Mouse (Mus musculus) v-Abl transformed pro-B cells (cell line): ENCODE results near the gene Magea3.
"Not testable (repeated sequence)": the region's sequence is repeated elsewhere in the genome, so short reads cannot be mapped to it uniquely, and the experiment has no call there.

Experiments used
- in situ Hi-C, 2 experiments: fragments of 400-800 bp; cut with MboI; formaldehyde crosslinking; loops; one replicate each; pipeline ENCODE4 v1.15.1; 2025; ENCODE audit not compliant: unreplicated experiment in 2 of 2

The Magea3 gene

DNA sequence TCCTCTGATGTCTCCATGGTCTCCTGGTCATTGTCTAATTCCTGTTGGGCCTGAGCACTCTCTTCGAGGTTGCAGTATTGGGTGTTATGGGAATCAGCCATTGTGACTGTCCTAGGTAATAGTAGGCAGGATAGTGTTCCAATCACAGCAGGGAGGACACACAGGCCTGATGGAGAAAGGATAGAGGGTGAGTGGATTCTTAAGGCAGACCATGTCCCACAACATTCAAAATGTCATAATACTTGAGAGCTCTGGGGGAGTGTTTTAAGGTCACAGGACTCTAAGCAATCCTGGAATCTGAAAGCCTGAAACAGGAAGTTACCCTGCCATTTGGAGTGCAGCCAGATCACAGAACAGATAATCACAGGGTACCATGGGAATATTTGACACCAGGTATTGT is at the start of gene Magea3:
Gene Magea3 (minus strand): TSS at position 101 of the 400 bp plus-strand sequence.
- in situ Hi-C loops, result loop anchor here in 1 of 2 experiments (25.0 kb wide), 1 partner anchor 962 kb away; no protein-coding TSS in a partner anchor

DNA sequence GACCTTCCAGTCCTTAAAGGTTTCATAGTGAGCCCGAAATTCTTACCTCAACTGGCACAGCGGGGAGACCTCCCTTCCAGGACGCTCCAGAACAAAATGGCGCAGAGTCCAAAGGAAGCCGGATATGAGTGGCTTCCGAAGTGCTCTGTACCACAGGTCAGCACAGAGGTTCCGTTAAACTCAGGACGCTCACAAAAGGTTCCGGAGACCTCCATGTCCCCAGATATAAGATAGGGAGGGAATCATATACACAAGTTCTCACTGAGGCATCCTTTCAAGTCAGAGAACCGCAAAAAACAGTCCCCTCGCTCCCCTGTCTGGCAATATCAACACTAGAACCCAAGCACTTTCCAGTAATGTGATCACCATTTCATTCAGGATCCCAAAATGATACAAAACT is 46.4 kb upstream of the Magea3 start, which contains the start of gene Magea8:
Gene Magea8 (minus strand): TSS at position 101 of the 400 bp plus-strand sequence.
- in situ Hi-C loops, result not testable (repeated sequence)

GRCm38 (mm10) chrX:154935887-154936286 is 13.4 kb downstream of the Magea3 start, which contains the start of gene Magea6:
TSS of gene Magea6 (minus strand) at chrX:154935987.
- in situ Hi-C loops, result loop anchor here in 1 of 2 experiments (25.0 kb wide), 1 partner anchor 949 kb away; no protein-coding TSS in a partner anchor
